Mouse (Mus musculus) E14TG2a.4 (cell line): ENCODE measurements around the gene Nckap5.

Experiments used
- H3K27me3 ChIP-seq: 2 replicates; pipeline ENCODE4 v1.6.1; 2014; ENCODE audit warnings: low read length, control low read depth; ENCODE audit not compliant: insufficient read depth
- H3K36me3 ChIP-seq: 2 replicates; pipeline ENCODE4 v1.6.1; 2014; ENCODE audit warnings: low read length, control low read depth; ENCODE audit not compliant: insufficient read depth
- H3K4me1 ChIP-seq: replicated peaks from 2 replicates; pipeline ENCODE4 v1.6.1; 2014; ENCODE audit warnings: low read depth, low read length, control low read depth
- H3K4me3 ChIP-seq: replicated peaks from 2 replicates; pipeline ENCODE4 v1.5.1; 2014; ENCODE audit warnings: mild to moderate bottlenecking, low read length
- H3K9me3 ChIP-seq: 2 replicates; pipeline ENCODE4 v1.6.1; 2014; ENCODE audit warnings: low read length, control low read depth
- CTCF ChIP-seq: conservative IDR thresholded peaks from 2 replicates; pipeline ENCODE4 v1.5.1; 2014; ENCODE audit warnings: low read length
- NANOG ChIP-seq: IDR thresholded peaks from 2 replicates; pipeline ENCODE4 v1.6.1; 2014; ENCODE audit warnings: borderline replicate concordance, low read length, mixed read lengths
- POU5F1 ChIP-seq: IDR thresholded peaks from 2 replicates; pipeline ENCODE4 v1.6.1; 2014; ENCODE audit warnings: low read length, borderline replicate concordance

Nckap5 gene

DNA sequence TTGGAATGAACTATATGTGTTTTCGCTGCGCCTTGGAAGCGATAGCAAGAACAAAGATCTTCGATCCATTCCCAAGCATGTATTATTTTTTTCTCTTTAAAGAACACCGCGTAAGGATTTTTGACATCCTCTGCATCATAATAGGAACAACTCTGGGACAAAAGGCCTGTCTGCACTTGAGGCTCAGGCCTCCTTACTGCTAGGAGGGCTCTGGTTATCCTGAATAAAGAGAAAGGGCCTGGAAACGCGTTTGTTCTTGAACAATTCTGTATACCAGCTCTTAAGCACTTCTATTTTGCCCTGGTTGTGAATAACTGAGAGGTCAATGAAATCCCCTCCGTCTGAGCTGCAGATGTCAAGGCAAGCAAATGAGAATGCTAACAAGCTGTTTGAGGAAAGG is 937.4 kb downstream of the Nckap5 start:
- Histone ChIP-seq H3K4me3 (no peak overlapping the region), H3K9me3 (no peaks in the 10 kb centered on the region), H3K4me1 (no peaks in the 10 kb centered on the region), H3K36me3 (no peaks in the 10 kb centered on the region), H3K27me3 (no peaks in the 10 kb centered on the region)
- no peak for TF ChIP-seq CTCF
- TF ChIP-seq NANOG: no peak
- TF ChIP-seq POU5F1: no peak

DNA sequence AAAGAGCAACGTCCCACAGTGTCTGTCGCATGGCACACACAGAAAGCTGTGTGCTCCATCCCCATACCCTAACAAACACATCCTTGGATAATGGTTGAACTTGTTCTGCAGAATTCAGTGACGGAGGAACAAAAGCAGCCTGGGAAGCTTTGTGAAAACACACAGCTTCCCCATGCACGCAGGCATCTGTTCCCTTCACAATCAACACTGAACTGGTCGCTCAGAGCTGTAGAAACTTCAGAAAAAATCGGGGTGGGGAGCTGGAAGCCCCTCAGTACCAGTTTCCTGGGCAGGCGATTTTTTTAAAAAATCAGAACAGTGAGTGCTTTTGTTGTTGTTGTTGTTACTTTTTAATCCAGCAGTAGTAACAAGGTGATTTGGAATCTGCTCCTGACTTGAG is 960.5 kb downstream of the Nckap5 start:
- H3K9me3 ChIP-seq: no peaks in the 10 kb centered on the region
- no peak for TF ChIP-seq NANOG
- no peak for TF ChIP-seq POU5F1
- TF ChIP-seq CTCF: no peak
- H3K36me3 ChIP-seq: no peaks in the 10 kb centered on the region
- no peaks in the 10 kb centered on the region for H3K27me3 ChIP-seq
- H3K4me3 ChIP-seq: no peak overlapping the region
- no peaks in the 10 kb centered on the region for H3K4me1 ChIP-seq
